ENCODE assay signal across 8 mouse cellular contexts in genomic region chr15:85231443-85232255, GRCm38 (mm10). TPM values are rescaled to one million over a fixed set of nuclear protein-coding genes. Genes with fewer than 3 reads are reported as not detected.
DNase-seq lines count a peak whose midpoint lies in the region; ATAC-seq and TF ChIP-seq lines count a peak whose summit lies in the region.

No protein-coding gene starts in this region.

- DNase-seq in layer of hippocampus, adult 2 months (ENCODE audit: low spot score in 2 of 2): peak in 1 of 2 experiments; percentile 50
- no peak for DNase-seq in layer of hippocampus, adult 9-10 months (ENCODE audit: low spot score)
- DNase-seq in ZHBTc4 (ENCODE audit: low read depth, low spot score): peak; percentile 85
- peak; percentile 54 for DNase-seq in hindlimb bud, embryonic 11.5 days (ENCODE audit: extremely low spot score, low read depth, low spot score)
- peak; percentile 62 for DNase-seq in liver, embryonic 11.5 days (ENCODE audit: low spot score)
- DNase-seq in ovary, postnatal 36 days (ENCODE audit: low spot score): peak; percentile 65
- DNase-seq in urinary bladder, postnatal 10 days (ENCODE audit: low spot score): peak; percentile 54

- ATAC-seq in embryonic facial prominence, embryonic 15.5 days (ENCODE audit: insufficient number of reproducible peaks, low FRiP score, low TSS enrichment, low read depth): peak; percentile 52; the same call in 1 of the 2 replicates
- ATAC-seq in liver, embryonic 11.5 days (replicated peaks; ENCODE audit: low FRiP score): no peak

- H3K4me1 ChIP-seq in embryonic facial prominence, embryonic 15.5 days: peaks cover 4% of the 10 kb centered on the region
- H3K4me1 ChIP-seq in liver, embryonic 11.5 days (replicated peaks; ENCODE audit: control insufficient read depth, insufficient read depth, low read length): peaks cover 10% of the 10 kb centered on the region

- H3K9ac ChIP-seq in embryonic facial prominence, embryonic 15.5 days: no peak overlapping the region
- no peak overlapping the region for H3K9ac ChIP-seq in liver, embryonic 11.5 days (ENCODE audit: low read depth, low read length)

- no peaks in the 10 kb centered on the region for H3K27me3 ChIP-seq in embryonic facial prominence, embryonic 15.5 days
- H3K27me3 ChIP-seq in liver, embryonic 11.5 days (replicated peaks; ENCODE audit: control insufficient read depth, insufficient read depth, low read length): no peaks in the 10 kb centered on the region

- H3K9me3 ChIP-seq in embryonic facial prominence, embryonic 15.5 days (replicated peaks): no peaks in the 10 kb centered on the region
- no peaks in the 10 kb centered on the region for H3K9me3 ChIP-seq in liver, embryonic 11.5 days (ENCODE audit: control insufficient read depth, low read length)

- no peak overlapping the region for H3K27ac ChIP-seq in layer of hippocampus, adult 2 months
- peak overlapping the region; percentile 48 for H3K27ac ChIP-seq in embryonic facial prominence, embryonic 15.5 days (replicated peaks)
- no peak overlapping the region for H3K27ac ChIP-seq in liver, embryonic 11.5 days (ENCODE audit: low read depth, low read length)

- peaks cover 85% of the 10 kb centered on the region for H3K36me3 ChIP-seq in embryonic facial prominence, embryonic 15.5 days
- no peaks in the 10 kb centered on the region; the same call in 1 of the 2 replicates for H3K36me3 ChIP-seq in liver, embryonic 11.5 days (ENCODE audit: control insufficient read depth, insufficient read depth, low read length)

- WGBS in embryonic facial prominence, embryonic 15.5 days: 75% methylated on average over 13 of the region's 13 CpGs
- WGBS in liver, embryonic 11.5 days: 79% methylated on average over 13 of the region's 13 CpGs

- H3K4me2 ChIP-seq in embryonic facial prominence, embryonic 15.5 days (replicated peaks): no peak overlapping the region
- H3K4me2 ChIP-seq in liver, embryonic 11.5 days: no peak overlapping the region

- TF ChIP-seq CTCF in layer of hippocampus, adult 2 months (conservative IDR thresholded peaks at IDR 0.05): peak; percentile 96

- H3K4me3 ChIP-seq in layer of hippocampus, adult 2 months: no peak overlapping the region
- H3K4me3 ChIP-seq in embryonic facial prominence, embryonic 15.5 days (replicated peaks): no peak overlapping the region
- H3K4me3 ChIP-seq in liver, embryonic 11.5 days (ENCODE audit: low read depth, low read length): no peak overlapping the region

RNA-seq across cellular contexts. Expression of gene Fbln1, which starts 25.9 kb away (rescaled TPM):
- total RNA-seq in layer of hippocampus, adult 2 months (2021): 10 to 100 TPM; 13.4 to 13.8 TPM
- 258 and 266 TPM in 2 replicates for polyA plus RNA-seq in embryonic facial prominence, embryonic 15.5 days (2015; fragmentation: Nextera tagmentation; extraction: Ambion mirVana)
- 57.6 and 60.2 TPM in 2 replicates for polyA plus RNA-seq in liver, embryonic 11.5 days (2014; fragmentation: Nextera tagmentation; extraction: Ambion mirVana)
